Mouse (Mus musculus) lung, postnatal 0 days (tissue): ENCODE measurements around the gene H2-DMb2. TPM values are rescaled to one million over a fixed set of nuclear protein-coding genes. Genes with fewer than 3 reads are reported as not detected.

ENCODE experiments used
- ATAC-seq: fragments of 200-750 bp; cut with Nextera tagmentation; 2 replicates; pipeline ENCODE4 v1.8.0; 2017; ENCODE audit warnings: moderate library complexity
- DNase-seq: peaks from one replicate; pipeline ENCODE4 v3.0.0-alpha.2; 2016; ENCODE audit warnings: low spot score
- H3K27ac ChIP-seq: fragments of 300-500 bp; sonication (generic); 2 replicates; pipeline ENCODE4 v1.5.1; 2014; ENCODE audit warnings: antibody characterized with exemption, mild to moderate bottlenecking, low read length, mixed read lengths
- H3K27me3 ChIP-seq: fragments of 300-500 bp; sonication (generic); replicated peaks from 2 replicates; pipeline ENCODE4 v1.6.1; 2014; ENCODE audit warnings: low read length, mixed read lengths; ENCODE audit not compliant: insufficient read depth
- H3K36me3 ChIP-seq: fragments of 300-500 bp; sonication (generic); 2 replicates; pipeline ENCODE4 v1.6.1; 2014; ENCODE audit warnings: low read length, mixed read lengths; ENCODE audit not compliant: insufficient read depth
- H3K4me1 ChIP-seq: fragments of 300-500 bp; sonication (generic); 2 replicates; pipeline ENCODE4 v1.6.1; 2014; ENCODE audit warnings: antibody characterized with exemption, low read depth, low read length, mixed read lengths; ENCODE audit not compliant: insufficient read depth
- H3K4me2 ChIP-seq: fragments of 300-500 bp; sonication (generic); replicated peaks from 2 replicates; pipeline ENCODE4 v1.6.1; 2014; ENCODE audit warnings: low read depth, mild to moderate bottlenecking, low read length, moderate library complexity, mixed read lengths
- H3K4me3 ChIP-seq: fragments of 300-500 bp; sonication (generic); 2 replicates; pipeline ENCODE4 v1.5.1; 2014; ENCODE audit warnings: low read depth, low read length
- H3K9ac ChIP-seq: fragments of 300-500 bp; sonication (generic); replicated peaks from 2 replicates; pipeline ENCODE4 v1.6.1; 2014; ENCODE audit warnings: low read depth, mild to moderate bottlenecking
- H3K9me3 ChIP-seq: fragments of 300-500 bp; sonication (generic); 2 replicates; pipeline ENCODE4 v1.6.1; 2016; ENCODE audit warnings: low read length, mixed read lengths
- CTCF ChIP-seq: IDR thresholded peaks from 2 replicates; pipeline ENCODE4 v1.5.1; 2016; ENCODE audit warnings: antibody characterized with exemption, mild to moderate bottlenecking
- EP300 ChIP-seq: IDR thresholded peaks from 2 replicates; pipeline ENCODE4 v1.6.1; 2016; ENCODE audit warnings: antibody characterized with exemption, mild to moderate bottlenecking, control low read depth
- WGBS: fragments of 180-500 bp; shearing (Covaris S2); extraction: QIAGEN DNeasy Blood & Tissue Kit; methylation state at CpG from one replicate; pipeline ENCODE4 v1.1.7; 2014; 5-methylcytosine and 5-hydroxymethylcytosine counted together
- polyA plus RNA-seq: library from polyadenylated mRNA; unstranded; fragments of >200 nt; fragmentation: Nextera tagmentation; extraction: Ambion mirVana; gene quantifications from 2 replicates; pipeline ENCODE4 v1.2.1, GENCODE M21; 2015

Gene H2-DMb2
- polyA plus RNA-seq, 1 experiment from 2014 or later, result 1.8 TPM

- Histone ChIP-seq H3K36me3 (no peaks in the 10 kb centered on the region), H3K4me1 (no peaks in the 10 kb centered on the region), H3K4me3 (peak overlapping the region; percentile 73), H3K27me3 (0 out of 2 replicates have a peak, but pooled peaks cover 7% of the 10 kb centered on the region), H3K27ac (no peak overlapping the region), H3K9ac (peak overlapping the region; percentile 40; the same call in 1 of the 2 replicates), H3K4me2 (peak overlapping the region; percentile 83), H3K9me3 (no peaks in the 10 kb centered on the region)
- 1% methylated on average over 32 of the region's 32 CpGs for WGBS
- no peak for TF ChIP-seq CTCF
- TF ChIP-seq EP300, result no peak
- DNase-seq, result peak; percentile 76
- peak; percentile 72 for ATAC-seq
These were observed 54.9 kb downstream of the H2-DMb2 start for GRCm38 (mm10) chr17:34197904-34198520.

- Histone ChIP-seq H3K36me3 (no peaks in the 10 kb centered on the region), H3K4me3 (peak overlapping the region; percentile 73), H3K4me2 (peak overlapping the region; percentile 83), H3K27me3 (0 out of 2 replicates have a peak, but pooled peaks cover 7% of the 10 kb centered on the region), H3K9ac (peak overlapping the region; percentile 40; the same call in 1 of the 2 replicates), H3K4me1 (no peaks in the 10 kb centered on the region), H3K27ac (no peak overlapping the region), H3K9me3 (no peaks in the 10 kb centered on the region)
- TF ChIP-seq CTCF, result no peak
- TF ChIP-seq EP300, result no peak
- ATAC-seq, result 0 out of 2 replicates have a peak, but pooled peaks have one; percentile 6
- no peak for DNase-seq
- 9% methylated on average over 11 of the region's 11 CpGs for WGBS
These were observed 55.4 kb downstream of the H2-DMb2 start for GRCm38 (mm10) chr17:34198521-34198912.

- 0 out of 2 replicates have a peak, but pooled peaks cover 7% of the 10 kb centered on the region for H3K27me3 ChIP-seq
- WGBS, result 67% methylated on average over 12 of the region's 12 CpGs
- ATAC-seq, result no peak
- H3K9me3 ChIP-seq, result no peaks in the 10 kb centered on the region
- H3K36me3 ChIP-seq, result no peaks in the 10 kb centered on the region
- TF ChIP-seq EP300 (no peak), CTCF (no peak)
- H3K27ac ChIP-seq, result no peak overlapping the region
- DNase-seq, result no peak
- no peak overlapping the region for H3K9ac ChIP-seq
- 0 out of 2 replicates have a peak overlapping the region, but pooled peaks have one; percentile 73 for H3K4me3 ChIP-seq
- H3K4me1 ChIP-seq, result no peaks in the 10 kb centered on the region
- H3K4me2 ChIP-seq, result peak overlapping the region; percentile 83
These were observed 56.0 kb downstream of the H2-DMb2 start for GRCm38 (mm10) chr17:34199050-34199619.

- TF ChIP-seq EP300 (no peak), CTCF (no peak)
- Histone ChIP-seq H3K4me3 (no peak overlapping the region), H3K4me2 (no peak overlapping the region), H3K27me3 (0 out of 2 replicates have a peak, but pooled peaks cover 7% of the 10 kb centered on the region), H3K36me3 (no peaks in the 10 kb centered on the region), H3K9ac (no peak overlapping the region), H3K27ac (no peak overlapping the region), H3K4me1 (no peaks in the 10 kb centered on the region), H3K9me3 (no peaks in the 10 kb centered on the region)
- no peak for ATAC-seq
- DNase-seq, result no peak
- WGBS, result 82% methylated on average over 10 of the region's 10 CpGs
These were observed 56.9 kb downstream of the H2-DMb2 start for GRCm38 (mm10) chr17:34200047-34200446.

- DNase-seq (no peak), ATAC-seq (no peak)
- H3K27ac ChIP-seq, result no peak overlapping the region
- no peaks in the 10 kb centered on the region for H3K9me3 ChIP-seq
- H3K27me3 ChIP-seq, result 0 out of 2 replicates have a peak, but pooled peaks cover 7% of the 10 kb centered on the region
- TF ChIP-seq EP300 (no peak), CTCF (no peak)
- no peak overlapping the region for H3K4me3 ChIP-seq
- H3K4me2 ChIP-seq, result no peak overlapping the region
- H3K36me3 ChIP-seq, result no peaks in the 10 kb centered on the region
- 85% methylated on average over 16 of the region's 16 CpGs for WGBS
- no peaks in the 10 kb centered on the region for H3K4me1 ChIP-seq
- no peak overlapping the region for H3K9ac ChIP-seq
These were observed 57.8 kb downstream of the H2-DMb2 start for GRCm38 (mm10) chr17:34200772-34201505.

Other genes with a start within 250 kb of the H2-DMb2 start
- gene Platr17, start 238.2 kb upstream of the H2-DMb2 start, polyA plus RNA-seq, result 0.29 and 0.55 TPM in 2 replicates
- 23.9 and 29.0 TPM in 2 replicates for gene Daxx, start 233.9 kb upstream of the H2-DMb2 start, polyA plus RNA-seq
- gene Tapbp, start 227.4 kb upstream of the H2-DMb2 start, polyA plus RNA-seq, result 102 and 113 TPM in 2 replicates
- 16.6 and 17.0 TPM in 2 replicates for gene Zbtb22, start 227.4 kb upstream of the H2-DMb2 start, polyA plus RNA-seq
- gene Rgl2, start 213.8 kb upstream of the H2-DMb2 start, polyA plus RNA-seq, result 39.0 and 45.2 TPM in 2 replicates
- 99.7 and 103 TPM in 2 replicates for gene Pfdn6, start 203.0 kb upstream of the H2-DMb2 start, polyA plus RNA-seq
- gene Wdr46, start 202.6 kb upstream of the H2-DMb2 start, polyA plus RNA-seq, result 8.8 TPM in 2 replicates
- 9.3 and 12.0 TPM in 2 replicates for gene B3galt4, start 191.8 kb upstream of the H2-DMb2 start, polyA plus RNA-seq
- 28.5 and 31.1 TPM in 2 replicates for gene Vps52, start 187.5 kb upstream of the H2-DMb2 start, polyA plus RNA-seq
- gene Rps18, start 187.3 kb upstream of the H2-DMb2 start, polyA plus RNA-seq, result 1,282 and 1,435 TPM in 2 replicates
- 213 and 222 TPM in 2 replicates for gene H2-K1, start 143.0 kb upstream of the H2-DMb2 start, polyA plus RNA-seq
- gene Ring1, start 118.6 kb upstream of the H2-DMb2 start, polyA plus RNA-seq, result 18.8 and 19.1 TPM in 2 replicates
- 57.9 and 59.8 TPM in 2 replicates for gene H2-Ke6, start 115.2 kb upstream of the H2-DMb2 start, polyA plus RNA-seq
- 130 and 131 TPM in 2 replicates for gene Slc39a7, start 111.6 kb upstream of the H2-DMb2 start, polyA plus RNA-seq
- 35.0 and 35.7 TPM in 2 replicates for gene Rxrb, start 111.5 kb upstream of the H2-DMb2 start, polyA plus RNA-seq
- gene Col11a2, start 103.9 kb upstream of the H2-DMb2 start, polyA plus RNA-seq, result 0.25 and 0.44 TPM in 2 replicates
- gene H2-Oa, start 51.0 kb upstream of the H2-DMb2 start, polyA plus RNA-seq, result 0.48 and 1.1 TPM in 2 replicates
- 20.7 and 23.9 TPM in 2 replicates for gene H2-DMa, start 23.8 kb upstream of the H2-DMb2 start, polyA plus RNA-seq
- gene Brd2, start 20.7 kb upstream of the H2-DMb2 start, polyA plus RNA-seq, result 80.2 and 80.3 TPM in 2 replicates
- gene H2-DMb1, start 9.8 kb downstream of the H2-DMb2 start, polyA plus RNA-seq, result 6.9 and 7.2 TPM in 2 replicates
- 11.6 and 12.6 TPM in 2 replicates for gene Tap1, start 44.2 kb downstream of the H2-DMb2 start, polyA plus RNA-seq
- gene Psmb9, start 44.5 kb downstream of the H2-DMb2 start, polyA plus RNA-seq, result 16.4 and 17.1 TPM in 2 replicates
- gene Psmb8, start 54.4 kb downstream of the H2-DMb2 start, polyA plus RNA-seq, result 54.9 and 58.6 TPM in 2 replicates
- 23.9 and 26.1 TPM in 2 replicates for gene Tap2, start 60.2 kb downstream of the H2-DMb2 start, polyA plus RNA-seq
- 0.43 and 1.2 TPM in 2 replicates for gene H2-Ob, start 95.6 kb downstream of the H2-DMb2 start, polyA plus RNA-seq
- 17.8 and 19.2 TPM in 2 replicates for gene H2-Ab1, start 114.4 kb downstream of the H2-DMb2 start, polyA plus RNA-seq
- gene H2-Aa, start 144.5 kb downstream of the H2-DMb2 start, polyA plus RNA-seq, result 15.8 and 20.6 TPM in 2 replicates
- 11.9 and 12.6 TPM in 2 replicates for gene H2-Eb1, start 162.6 kb downstream of the H2-DMb2 start, polyA plus RNA-seq
- not detected in 2 replicates for gene H2-Eb2, start 182.4 kb downstream of the H2-DMb2 start, polyA plus RNA-seq
- gene Btnl2, start 211.5 kb downstream of the H2-DMb2 start, polyA plus RNA-seq, result 0.07 TPM in 1 of 2 replicates, not detected in the other
- not detected in 2 replicates for gene Btnl1, start 233.8 kb downstream of the H2-DMb2 start, polyA plus RNA-seq